Mouse (Mus musculus) heart, postnatal 0 days (tissue): ENCODE measurements at regions not wholly inside any gene's neighbourhood (a gene's known extent, or its start where the extent isn't known, plus 50 kb on each side); places are given as distances from the start of the nearest gene placed in this dataset.
"Not testable (repeated sequence)": the region's sequence is repeated elsewhere in the genome, so short reads cannot be mapped to it uniquely, and the experiment has no call there.

Experiments used
- ATAC-seq: fragments of 200-750 bp; cut with Nextera tagmentation; 2 replicates; pipeline ENCODE4 v1.8.0; 2017; ENCODE audit warnings: low read depth, moderate number of reproducible peaks, moderate library complexity; ENCODE audit not compliant: insufficient read depth
- DNase-seq: peaks from one replicate; pipeline ENCODE4 v3.0.0-alpha.2; 2016; ENCODE audit warnings: low spot score
- H3K27ac ChIP-seq: fragments of 300-500 bp; sonication (generic); 2 replicates; pipeline ENCODE4 v1.5.1; 2014; ENCODE audit warnings: low read depth, mild to moderate bottlenecking
- H3K27me3 ChIP-seq: fragments of 300-500 bp; sonication (generic); 2 replicates; pipeline ENCODE4 v1.6.1; 2014; ENCODE audit warnings: low read length, mixed read lengths; ENCODE audit not compliant: control insufficient read depth, insufficient read depth
- H3K36me3 ChIP-seq: fragments of 300-500 bp; sonication (generic); replicated peaks from 2 replicates; pipeline ENCODE4 v1.6.1; 2014; ENCODE audit warnings: low read length, mixed read lengths; ENCODE audit not compliant: control insufficient read depth, insufficient read depth
- H3K4me1 ChIP-seq: fragments of 300-500 bp; sonication (generic); 2 replicates; pipeline ENCODE4 v1.6.1; 2014; ENCODE audit warnings: antibody characterized with exemption; ENCODE audit not compliant: control insufficient read depth, insufficient read depth
- H3K4me2 ChIP-seq: fragments of 300-500 bp; sonication (generic); 2 replicates; pipeline ENCODE4 v1.6.1; 2014; ENCODE audit warnings: low read depth, mild to moderate bottlenecking, low read length, moderate library complexity
- H3K4me3 ChIP-seq: fragments of 300-500 bp; sonication (generic); 2 replicates; pipeline ENCODE4 v1.5.1; 2014; ENCODE audit warnings: low read depth, low read length
- H3K9ac ChIP-seq: fragments of 300-500 bp; sonication (generic); replicated peaks from 2 replicates; pipeline ENCODE4 v1.6.1; 2014; ENCODE audit warnings: low read depth, low read length, mixed read lengths
- H3K9me3 ChIP-seq: fragments of 300-500 bp; sonication (generic); replicated peaks from 2 replicates; pipeline ENCODE4 v1.6.1; 2016; ENCODE audit warnings: low read length; ENCODE audit not compliant: control insufficient read depth
- CTCF ChIP-seq: IDR thresholded peaks from 2 replicates; pipeline ENCODE4 v1.5.1; 2016; ENCODE audit warnings: antibody characterized with exemption, control low read depth, low read depth
- EP300 ChIP-seq: IDR thresholded peaks from 2 replicates; pipeline ENCODE4 v1.6.1; 2016; ENCODE audit warnings: antibody characterized with exemption, low read depth
- WGBS: fragments of 180-500 bp; shearing (Covaris S2); extraction: QIAGEN DNeasy Blood & Tissue Kit; methylation state at CpG from one replicate; pipeline ENCODE4 v1.1.7; 2014; 5-methylcytosine and 5-hydroxymethylcytosine counted together

DNA sequence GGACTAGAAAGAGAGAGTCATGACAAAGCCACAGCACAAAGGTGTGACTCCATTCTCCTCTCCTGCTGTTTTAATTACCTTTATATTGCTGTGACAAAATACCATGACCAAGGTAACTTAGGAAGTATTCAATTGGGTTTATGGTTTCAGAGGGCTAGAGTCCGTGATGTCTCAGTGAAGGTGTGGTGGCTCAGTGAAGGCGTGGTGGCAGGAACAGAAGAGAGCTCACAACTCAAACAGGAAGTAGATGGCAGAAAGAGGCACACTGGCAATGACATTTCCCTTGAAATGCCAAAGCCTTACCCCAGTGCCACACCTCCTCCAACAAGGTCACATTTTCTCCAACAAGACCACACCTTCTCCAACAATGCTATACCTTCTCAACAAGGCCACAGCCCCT, 114.4 kb upstream of the Rybp start:
- no peak for ATAC-seq
- Histone ChIP-seq H3K27me3 (no peaks in the 10 kb centered on the region), H3K4me1 (no peaks in the 10 kb centered on the region), H3K9ac (no peak overlapping the region), H3K4me2 (no peak overlapping the region), H3K36me3 (no peaks in the 10 kb centered on the region), H3K4me3 (no peak overlapping the region), H3K27ac (no peak overlapping the region), H3K9me3 (no peaks in the 10 kb centered on the region)
- no peak for DNase-seq
- TF ChIP-seq CTCF (no peak), EP300 (no peak)
- 89% methylated on average over 2 of the region's 2 CpGs for WGBS

DNA sequence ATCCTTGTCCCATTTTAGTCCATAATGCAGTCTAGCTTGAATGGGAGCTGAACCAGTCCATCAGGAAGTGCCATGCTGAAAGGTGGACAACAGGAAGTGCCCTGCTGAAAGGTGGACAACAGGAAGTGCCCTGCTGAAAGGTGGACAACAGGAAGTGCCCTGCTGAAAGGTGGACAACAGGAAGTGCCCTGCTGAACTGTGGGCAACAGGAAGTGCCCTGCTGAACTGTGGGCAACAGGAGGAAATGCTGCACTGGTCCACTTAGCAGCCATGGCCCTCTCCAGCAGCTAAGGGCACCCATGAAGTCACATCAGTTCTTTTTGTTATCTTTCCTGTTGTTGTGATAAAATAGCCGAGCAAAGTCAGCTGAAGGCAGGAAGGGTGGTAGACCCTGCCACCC, 112.1 kb upstream of the Rybp start:
- not testable (repeated sequence) for H3K9me3 ChIP-seq, H3K4me1 ChIP-seq, H3K27ac ChIP-seq, H3K36me3 ChIP-seq, DNase-seq, H3K27me3 ChIP-seq, H3K4me3 ChIP-seq, H3K9ac ChIP-seq, H3K4me2 ChIP-seq, ATAC-seq
- WGBS: 45% methylated on average over 1 of the region's 1 CpGs

DNA sequence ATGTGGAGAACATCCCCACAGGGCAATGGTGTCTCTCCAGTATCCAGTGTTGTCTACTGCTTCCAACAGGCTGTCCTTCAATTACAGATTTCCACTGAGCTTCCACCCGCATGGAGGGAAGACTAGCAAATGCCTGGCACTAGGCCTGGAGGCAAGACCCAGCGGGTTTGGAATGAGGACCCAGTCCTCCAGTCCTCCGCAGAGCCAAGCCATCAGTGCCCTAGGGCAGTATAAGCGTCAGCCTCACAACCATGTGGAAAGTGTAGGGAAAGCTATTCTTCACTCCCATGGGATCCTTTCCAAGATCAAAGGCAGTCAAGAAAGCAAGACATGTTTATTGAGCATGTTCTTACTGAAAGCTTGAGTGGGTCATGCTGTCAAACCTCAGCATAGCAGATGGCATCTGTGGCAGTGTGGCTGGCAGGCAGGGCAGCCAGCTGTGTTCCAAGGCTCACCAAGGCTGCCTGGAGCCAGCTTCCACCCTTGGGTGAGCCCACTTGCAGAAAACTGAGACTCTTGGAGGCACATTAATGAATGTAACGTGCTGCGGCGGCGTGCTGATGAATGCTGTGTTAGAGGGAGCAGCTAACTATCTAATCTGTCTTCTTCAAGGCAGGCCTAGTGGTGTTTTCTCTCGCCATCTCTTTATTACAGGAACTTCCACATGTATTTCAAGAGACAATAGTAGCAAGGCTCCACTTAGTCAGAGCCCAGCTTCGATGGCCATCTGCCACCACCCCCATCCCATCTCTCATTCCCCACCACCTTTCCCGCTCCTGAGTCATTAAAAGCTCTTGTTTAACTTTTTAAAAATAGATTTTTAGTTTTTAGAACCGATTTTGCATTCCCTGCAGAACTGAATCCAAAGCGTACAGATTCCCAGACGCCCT, 109.3 kb upstream of the Rybp start:
- no peak for TF ChIP-seq EP300
- no peak for TF ChIP-seq CTCF
- no peak overlapping the region for H3K4me2 ChIP-seq
- no peaks in the 10 kb centered on the region for H3K4me1 ChIP-seq
- ATAC-seq: no peak
- no peaks in the 10 kb centered on the region for H3K27me3 ChIP-seq
- H3K4me3 ChIP-seq: no peak overlapping the region
- no peak for DNase-seq
- 0 out of 2 replicates have a peak, but pooled peaks cover 4% of the 10 kb centered on the region for H3K9me3 ChIP-seq
- no peaks in the 10 kb centered on the region for H3K36me3 ChIP-seq
- no peak overlapping the region for H3K27ac ChIP-seq
- no peak overlapping the region for H3K9ac ChIP-seq
- WGBS: 76% methylated on average over 14 of the region's 14 CpGs

DNA sequence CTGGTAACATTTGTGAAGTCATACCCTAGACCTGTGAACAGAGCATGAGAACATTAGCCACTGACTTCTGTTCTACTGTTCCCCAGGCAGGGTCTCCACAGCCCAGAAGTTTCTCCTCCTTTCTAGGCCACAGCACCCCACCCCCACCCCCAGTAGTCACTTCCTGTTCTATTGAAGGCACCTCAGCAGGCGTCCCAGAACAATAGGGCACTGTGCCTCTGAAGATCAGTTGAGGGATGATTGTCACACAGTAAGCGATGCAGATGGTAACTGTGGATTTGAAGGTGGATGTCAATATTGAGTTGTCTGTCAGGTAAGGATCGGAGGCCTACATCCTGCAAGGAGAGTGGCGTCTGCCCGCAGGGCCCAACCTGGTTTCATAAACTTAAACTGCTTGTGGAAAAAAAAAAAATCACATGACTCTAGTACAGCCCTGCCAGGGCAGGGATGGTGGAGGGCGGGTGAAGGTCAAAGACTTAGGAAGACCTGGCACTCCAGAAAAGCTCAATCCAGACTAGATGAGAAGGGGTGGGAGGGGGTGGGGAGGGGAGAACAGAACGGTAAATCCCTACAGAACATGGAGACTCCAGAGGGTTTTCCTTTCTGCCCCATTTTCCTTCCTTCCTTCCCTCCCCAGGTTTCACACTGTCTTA, 103.1 kb upstream of the Rybp start:
- H3K9ac ChIP-seq: no peak overlapping the region
- DNase-seq: no peak
- no peak overlapping the region for H3K4me2 ChIP-seq
- no peak overlapping the region for H3K27ac ChIP-seq
- WGBS: 74% methylated on average over 7 of the region's 7 CpGs
- H3K4me1 ChIP-seq: no peaks in the 10 kb centered on the region
- H3K9me3 ChIP-seq: 0 out of 2 replicates have a peak, but pooled peaks cover 4% of the 10 kb centered on the region
- no peak for ATAC-seq
- H3K36me3 ChIP-seq: no peaks in the 10 kb centered on the region
- H3K27me3 ChIP-seq: no peaks in the 10 kb centered on the region
- no peak overlapping the region for H3K4me3 ChIP-seq
- TF ChIP-seq CTCF (no peak), EP300 (no peak)

DNA sequence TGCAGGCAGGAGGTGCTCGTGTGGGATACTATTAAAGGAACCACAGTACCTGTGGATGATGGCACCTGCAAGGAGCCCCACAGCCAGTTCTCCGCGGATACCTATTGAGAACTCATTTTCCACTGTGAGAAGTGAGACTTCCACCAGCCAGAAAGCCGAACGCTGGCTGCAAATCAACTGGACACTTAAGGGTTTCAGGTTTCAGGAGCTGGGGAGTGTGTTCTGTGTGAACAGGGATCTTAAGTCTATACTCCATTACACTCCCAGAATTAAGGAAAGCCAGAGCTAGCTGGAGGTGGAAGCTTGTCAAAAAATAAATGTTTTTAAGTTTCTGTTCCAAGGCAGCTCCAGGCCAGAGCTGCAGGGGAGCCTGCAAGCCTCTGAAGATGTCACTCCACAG, 99.8 kb upstream of the Rybp start:
- Histone ChIP-seq H3K36me3 (no peaks in the 10 kb centered on the region), H3K4me2 (no peak overlapping the region), H3K27me3 (no peaks in the 10 kb centered on the region), H3K9ac (no peak overlapping the region), H3K9me3 (no peaks in the 10 kb centered on the region), H3K27ac (no peak overlapping the region), H3K4me3 (no peak overlapping the region), H3K4me1 (no peaks in the 10 kb centered on the region)
- TF ChIP-seq EP300 (no peak), CTCF (no peak)
- WGBS: 23% methylated on average over 5 of the region's 5 CpGs
- DNase-seq: no peak
- ATAC-seq: no peak
